ENCODE assay signal across 23 mouse cellular contexts in the genomic region with DNA sequence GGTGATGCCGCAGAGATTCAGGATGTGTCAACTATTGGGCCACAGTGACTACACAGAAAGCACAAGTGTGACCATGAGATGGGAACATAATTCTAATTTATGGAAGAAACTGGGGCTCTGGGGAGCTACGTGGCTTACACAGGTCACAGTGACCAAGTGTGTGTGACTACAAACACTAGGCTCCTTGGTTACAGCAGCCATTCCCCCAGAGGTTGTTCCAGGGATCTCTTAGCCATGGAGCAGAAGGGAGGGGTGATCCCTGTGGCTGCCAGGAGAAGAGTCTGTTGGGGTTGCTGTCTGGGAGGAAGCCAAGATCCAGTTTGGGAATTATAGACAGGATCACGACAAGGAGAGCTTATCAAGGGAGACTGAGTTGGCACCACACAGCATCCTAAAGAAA. TPM values are rescaled to one million over a fixed set of nuclear protein-coding genes. Genes with fewer than 3 reads are reported as not detected.
"Had no signal": no experiment of that assay in that cellular context is flagged by ENCODE, and none has a peak within 500 bp of the region (broad histone marks: within the 10 kb centered on the region; RNA-seq: fewer than 3 reads in every experiment).

Gene Olfr1341, plus strand, starts transcription at position 301 of the 400 bp plus-strand sequence.

- DNase-seq: retina, postnatal 1 day; right cerebral cortex, adult 18-20 months; right cerebral cortex, postnatal 14 days; right cerebral cortex, postnatal 25 days; right cerebral cortex, postnatal 4 days; spleen, adult 18-20 months; thymus, adult 18-20 months; thymus, adult 2 months; thymus, postnatal 14 days; thymus, postnatal 25 days; thymus, postnatal 36 days; thymus, postnatal 4 days had no signal

- H3K4me1 ChIP-seq: neural tube, embryonic 13.5 days; neural tube, embryonic 15.5 days; stomach, embryonic 15.5 days had no signal

- H3K4me3 ChIP-seq: neural tube, embryonic 13.5 days; neural tube, embryonic 15.5 days; stomach, embryonic 15.5 days had no signal

- H3K36me3 ChIP-seq: neural tube, embryonic 13.5 days; neural tube, embryonic 15.5 days; stomach, embryonic 15.5 days had no signal

- H3K9me3 ChIP-seq: neural tube, embryonic 13.5 days; neural tube, embryonic 15.5 days; stomach, embryonic 15.5 days had no signal

- H3K27me3 ChIP-seq: neural tube, embryonic 13.5 days; neural tube, embryonic 15.5 days; stomach, embryonic 15.5 days had no signal

- H3K27ac ChIP-seq: neural tube, embryonic 13.5 days; neural tube, embryonic 15.5 days; stomach, embryonic 15.5 days; stomach, postnatal 0 days had no signal

RNA-seq across cellular contexts. Expression of gene Olfr1341, which starts in this region (rescaled TPM):
- polyA plus RNA-seq: neural tube, embryonic 13.5 days; neural tube, embryonic 14.5 days; neural tube, embryonic 15.5 days; small intestine, adult 2 months; spleen, adult 2 months; stomach, embryonic 14.5 days; stomach, embryonic 15.5 days; stomach, embryonic 16.5 days; stomach, postnatal 0 days; thymus, postnatal 0 days; urinary bladder, adult 2 months had no signal
